Mouse (Mus musculus) embryonic facial prominence, embryonic 12.5 days (tissue): ENCODE measurements at regions not wholly inside any gene's neighbourhood (a gene's known extent, or its start where the extent isn't known, plus 50 kb on each side); places are given as distances from the start of the nearest gene placed in this dataset.

Experiments used
- ATAC-seq: fragments of 200-750 bp; cut with Nextera tagmentation; 2 replicates; pipeline ENCODE4 v1.8.0; 2017; ENCODE audit not compliant: insufficient number of reproducible peaks, insufficient read depth, low FRiP score, low TSS enrichment
- H3K27ac ChIP-seq: fragments of 300-500 bp; sonication (generic); 2 replicates; pipeline ENCODE4 v1.5.1; 2016; ENCODE audit warnings: mild to moderate bottlenecking
- H3K27me3 ChIP-seq: fragments of 300-500 bp; sonication (generic); 2 replicates; pipeline ENCODE4 v1.6.1; 2016; ENCODE audit warnings: mild to moderate bottlenecking, moderate library complexity
- H3K36me3 ChIP-seq: fragments of 300-500 bp; sonication (generic); 2 replicates; pipeline ENCODE4 v1.6.1; 2016; ENCODE audit warnings: mild to moderate bottlenecking
- H3K4me1 ChIP-seq: fragments of 300-500 bp; sonication (generic); 2 replicates; pipeline ENCODE4 v1.6.1; 2016
- H3K4me2 ChIP-seq: fragments of 300-500 bp; sonication (generic); replicated peaks from 2 replicates; pipeline ENCODE4 v1.6.1; 2016; ENCODE audit warnings: mild to moderate bottlenecking, moderate library complexity
- H3K4me3 ChIP-seq: fragments of 300-500 bp; sonication (generic); 2 replicates; pipeline ENCODE4 v1.5.1; 2016; ENCODE audit warnings: mild to moderate bottlenecking
- H3K9ac ChIP-seq: fragments of 300-500 bp; sonication (generic); 2 replicates; pipeline ENCODE4 v1.6.1; 2016; ENCODE audit warnings: mild to moderate bottlenecking, moderate library complexity
- H3K9me3 ChIP-seq: fragments of 300-500 bp; sonication (generic); 2 replicates; pipeline ENCODE4 v1.6.1; 2016; ENCODE audit warnings: mild to moderate bottlenecking, moderate library complexity
- WGBS: fragments of 180-500 bp; shearing (Covaris S2); methylation state at CpG from one replicate; pipeline ENCODE4 v1.1.7; 2016; 5-methylcytosine and 5-hydroxymethylcytosine counted together

DNA sequence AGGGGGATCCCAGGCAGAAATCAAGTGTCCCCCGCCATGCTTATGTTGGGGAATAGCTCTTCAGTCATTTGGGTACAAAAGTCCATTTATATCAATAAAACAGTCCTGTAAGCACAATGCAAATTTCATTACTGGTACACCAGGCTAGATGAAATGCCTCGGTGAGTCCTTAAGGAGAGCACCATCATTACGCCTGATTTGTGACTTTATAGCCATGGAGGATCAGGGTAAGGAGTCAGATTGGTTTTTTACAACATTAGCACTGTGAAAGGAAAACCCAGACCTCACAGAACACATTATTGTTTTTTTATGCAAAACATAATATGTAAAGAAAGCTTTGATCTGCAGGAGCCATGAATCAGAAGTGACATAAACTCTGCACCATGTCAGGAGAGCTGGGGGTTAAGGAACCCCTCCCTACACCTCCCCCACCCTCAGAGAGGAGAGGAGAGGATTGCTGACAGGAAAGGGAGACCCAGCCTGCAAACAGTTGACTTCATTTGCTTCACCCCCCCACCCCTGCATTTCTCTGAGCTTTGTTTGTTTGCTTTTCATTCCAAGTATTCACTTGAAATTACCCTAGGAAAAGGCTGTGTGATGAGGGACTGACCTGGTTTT lies 2756.6 kb upstream of the Lrrc6 start:
- Histone ChIP-seq H3K27me3 (no peaks in the 10 kb centered on the region), H3K27ac (no peak overlapping the region), H3K9me3 (no peaks in the 10 kb centered on the region), H3K36me3 (no peaks in the 10 kb centered on the region), H3K4me3 (no peak overlapping the region), H3K9ac (no peak overlapping the region), H3K4me1 (no peaks in the 10 kb centered on the region), H3K4me2 (no peak overlapping the region)
- ATAC-seq, result no peak
- 75% methylated on average over 3 of the region's 3 CpGs for WGBS

DNA sequence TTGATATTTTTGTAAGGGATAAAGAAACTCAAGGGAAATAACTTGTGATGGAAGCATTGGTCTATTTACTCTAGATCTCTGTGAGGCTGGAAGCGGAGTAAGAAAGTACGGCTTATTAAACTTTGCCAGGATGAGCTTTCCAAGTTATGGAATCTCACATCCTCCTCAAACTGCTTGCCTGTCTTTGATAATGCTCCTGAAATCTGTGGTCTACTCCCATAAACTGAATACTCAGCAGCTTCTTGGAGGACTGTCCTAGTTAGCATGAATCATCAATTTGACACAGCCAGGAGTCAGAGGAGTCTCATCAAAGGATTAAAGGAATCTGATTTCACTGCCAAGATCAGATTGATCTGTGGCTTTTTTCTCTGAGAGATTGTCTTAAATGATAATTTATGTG lies 2753.0 kb upstream of the Lrrc6 start:
- H3K4me1 ChIP-seq, result no peaks in the 10 kb centered on the region
- no peaks in the 10 kb centered on the region for H3K36me3 ChIP-seq
- no peak overlapping the region for H3K4me3 ChIP-seq
- H3K27ac ChIP-seq, result no peak overlapping the region
- no peaks in the 10 kb centered on the region for H3K27me3 ChIP-seq
- 83% methylated on average over 2 of the region's 2 CpGs for WGBS
- no peak overlapping the region for H3K9ac ChIP-seq
- H3K4me2 ChIP-seq, result no peak overlapping the region
- no peak for ATAC-seq
- H3K9me3 ChIP-seq, result no peaks in the 10 kb centered on the region

DNA sequence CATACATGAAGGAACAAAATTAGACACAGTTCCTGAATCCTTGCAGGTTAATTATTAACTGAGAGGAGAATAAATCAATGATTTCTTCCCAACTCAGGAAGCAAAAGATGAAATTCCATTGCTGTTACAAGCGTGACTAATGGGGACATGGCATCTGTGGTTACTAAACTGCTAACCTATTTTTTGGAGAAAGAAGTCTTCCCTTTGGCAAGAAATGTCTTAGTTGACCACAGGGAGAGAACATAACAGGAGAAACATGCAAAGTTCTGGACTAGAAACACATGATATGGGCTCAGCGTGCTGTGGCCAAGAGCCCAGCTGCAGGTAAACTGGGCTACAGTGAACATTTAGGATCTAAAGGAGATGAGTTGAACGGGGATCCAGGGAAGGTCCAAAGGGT lies 2751.4 kb upstream of the Lrrc6 start:
- no peak for ATAC-seq
- Histone ChIP-seq H3K27ac (no peak overlapping the region), H3K9me3 (no peaks in the 10 kb centered on the region), H3K4me2 (no peak overlapping the region), H3K4me1 (no peaks in the 10 kb centered on the region), H3K36me3 (no peaks in the 10 kb centered on the region), H3K27me3 (no peaks in the 10 kb centered on the region), H3K9ac (no peak overlapping the region), H3K4me3 (no peak overlapping the region)
- 86% methylated on average over 3 of the region's 3 CpGs for WGBS

DNA sequence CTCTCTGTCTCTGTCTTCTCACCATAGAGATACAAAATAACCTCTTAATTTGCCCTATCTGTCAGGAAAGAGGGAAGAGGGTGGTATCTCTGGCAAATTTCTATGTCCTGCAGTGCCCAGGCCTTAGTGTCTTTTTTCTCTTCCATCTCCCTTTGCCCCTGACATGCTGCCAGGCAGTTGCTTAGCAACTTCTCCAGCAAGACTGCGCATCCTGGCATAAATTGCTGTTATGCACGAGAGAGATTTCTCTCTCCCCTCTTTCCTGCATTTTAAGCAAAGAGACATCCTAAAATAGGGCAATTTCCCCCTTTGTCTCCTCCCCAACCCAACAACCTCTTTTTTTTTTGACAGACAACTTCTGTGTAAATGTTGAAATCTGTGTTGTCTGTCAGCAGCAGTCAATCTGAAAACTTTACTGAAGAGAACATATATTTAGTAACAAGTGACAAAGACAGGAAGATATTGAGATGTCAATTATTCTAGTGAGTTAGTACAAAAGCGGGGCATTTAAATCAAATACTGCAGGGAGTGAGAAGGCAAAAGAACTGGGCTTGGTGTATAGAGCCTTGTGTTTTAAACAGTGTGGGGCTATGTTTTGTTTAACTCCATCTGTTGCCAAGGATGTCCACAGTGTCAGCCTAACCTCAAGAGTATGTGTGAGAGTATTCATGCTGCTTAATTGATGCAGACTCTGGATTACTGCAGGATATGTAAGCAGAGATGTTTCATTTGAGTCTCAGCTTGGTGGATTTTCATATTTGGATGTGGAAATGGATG lies 2745.7 kb upstream of the Lrrc6 start:
- ATAC-seq, result no peak

DNA sequence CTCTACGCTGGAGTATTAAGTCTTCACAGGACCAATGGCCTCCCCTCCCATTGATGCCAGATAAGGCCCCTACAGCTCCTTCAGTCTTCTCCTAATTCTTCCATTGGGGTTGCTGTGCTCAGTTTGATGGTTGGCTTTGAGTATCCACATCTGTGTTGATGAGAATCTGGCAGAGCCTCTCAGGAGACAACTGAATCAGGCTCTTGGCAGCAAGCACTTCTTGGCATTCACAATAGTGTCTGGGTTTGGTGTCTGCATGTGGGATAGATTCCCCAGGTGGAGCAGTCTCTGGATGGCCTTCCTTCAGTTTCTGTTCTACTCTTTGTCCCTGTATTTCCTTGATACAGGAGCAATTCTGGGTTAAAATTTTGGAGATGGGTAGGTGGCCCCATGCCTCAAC lies 2734.6 kb upstream of the Lrrc6 start:
- ATAC-seq, result no peak
- 89% methylated on average over 1 of the region's 1 CpGs for WGBS
- no peak overlapping the region for H3K4me2 ChIP-seq

More for the DNA sequence above, 2745.7 kb upstream of the Lrrc6 start:
- H3K27ac ChIP-seq, result no peak overlapping the region
- no peaks in the 10 kb centered on the region for H3K4me1 ChIP-seq
- no peak overlapping the region for H3K4me3 ChIP-seq
- no peaks in the 10 kb centered on the region for H3K9me3 ChIP-seq
- WGBS, result 73% methylated on average over 3 of the region's 3 CpGs
- H3K27me3 ChIP-seq, result no peaks in the 10 kb centered on the region
- H3K9ac ChIP-seq, result no peak overlapping the region
- H3K36me3 ChIP-seq, result no peaks in the 10 kb centered on the region
- no peak overlapping the region for H3K4me2 ChIP-seq

DNA sequence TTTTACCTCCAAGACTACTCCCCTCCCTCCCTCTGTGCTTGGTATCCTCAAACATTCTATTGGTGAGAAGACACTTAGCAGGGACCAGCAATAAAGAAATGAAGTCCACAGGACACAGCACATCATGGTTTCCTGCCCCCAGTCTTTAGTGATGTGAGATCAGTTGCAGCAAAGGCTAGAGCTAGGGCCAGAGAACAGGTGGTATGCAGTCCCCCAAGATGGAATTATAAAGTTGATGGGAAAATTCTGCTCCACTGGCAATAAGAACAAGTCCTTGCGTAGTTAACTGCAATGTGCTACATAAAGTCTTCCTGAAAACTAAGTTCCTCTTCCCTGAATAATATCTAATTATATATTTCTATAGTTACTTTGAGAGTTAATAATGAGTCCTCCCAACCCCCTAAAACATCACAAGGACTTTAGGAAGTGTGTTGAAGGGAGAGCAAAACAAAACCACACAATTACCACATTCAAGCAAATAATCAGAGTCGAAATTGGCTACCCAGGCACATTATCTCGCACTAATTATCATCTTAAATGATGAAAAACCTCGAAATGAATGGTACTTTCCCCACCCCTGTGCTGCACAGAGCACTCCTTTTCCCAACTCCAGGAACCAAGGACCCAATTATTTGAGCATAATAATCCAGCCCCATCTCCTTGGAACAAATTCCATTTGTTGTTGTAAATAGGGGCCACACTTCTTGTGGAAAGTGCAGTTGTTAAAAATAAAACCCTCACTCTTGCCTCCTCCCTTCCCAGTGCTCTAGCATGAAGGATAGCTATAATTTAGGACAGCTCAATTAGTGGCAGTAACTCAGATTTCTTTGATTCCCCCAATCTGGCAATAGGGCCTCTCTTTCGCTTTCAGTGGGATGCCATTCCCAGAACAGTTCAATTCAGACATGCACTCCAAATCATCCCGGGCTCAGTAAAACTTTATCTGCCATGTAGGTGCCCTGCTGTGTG lies 2724.2 kb upstream of the Lrrc6 start:
- ATAC-seq, result no peak
- Histone ChIP-seq H3K9me3 (no peaks in the 10 kb centered on the region), H3K4me2 (no peak overlapping the region), H3K4me1 (no peaks in the 10 kb centered on the region), H3K27me3 (no peaks in the 10 kb centered on the region), H3K9ac (no peak overlapping the region), H3K4me3 (no peak overlapping the region), H3K36me3 (no peaks in the 10 kb centered on the region), H3K27ac (no peak overlapping the region)
- WGBS, result 69% methylated on average over 6 of the region's 6 CpGs

More for the DNA sequence above, 2734.6 kb upstream of the Lrrc6 start:
- Histone ChIP-seq H3K36me3 (no peaks in the 10 kb centered on the region), H3K4me3 (no peak overlapping the region), H3K9ac (no peak overlapping the region), H3K9me3 (no peaks in the 10 kb centered on the region), H3K4me1 (no peaks in the 10 kb centered on the region), H3K27me3 (no peaks in the 10 kb centered on the region), H3K27ac (no peak overlapping the region)

DNA sequence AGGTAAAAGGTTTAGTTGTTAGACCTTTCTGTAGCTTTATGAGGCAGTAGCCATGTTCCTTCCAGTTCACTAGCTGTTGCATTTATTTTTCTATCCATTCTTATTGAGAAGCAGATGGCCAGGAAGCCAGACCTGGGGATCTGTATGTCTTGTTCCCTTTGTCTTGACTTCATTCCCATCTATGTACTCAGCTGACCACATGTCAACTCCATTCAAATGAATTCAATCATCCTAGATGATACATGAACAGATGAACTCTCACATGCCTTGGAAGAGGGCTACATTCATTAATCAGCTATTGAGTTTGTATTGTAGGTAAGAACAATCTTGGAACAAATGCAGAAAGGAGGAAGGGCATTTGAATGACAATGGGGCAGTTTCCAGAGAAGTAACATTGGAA lies 2722.7 kb upstream of the Lrrc6 start:
- H3K4me2 ChIP-seq, result no peak overlapping the region
- no peaks in the 10 kb centered on the region for H3K27me3 ChIP-seq

DNA sequence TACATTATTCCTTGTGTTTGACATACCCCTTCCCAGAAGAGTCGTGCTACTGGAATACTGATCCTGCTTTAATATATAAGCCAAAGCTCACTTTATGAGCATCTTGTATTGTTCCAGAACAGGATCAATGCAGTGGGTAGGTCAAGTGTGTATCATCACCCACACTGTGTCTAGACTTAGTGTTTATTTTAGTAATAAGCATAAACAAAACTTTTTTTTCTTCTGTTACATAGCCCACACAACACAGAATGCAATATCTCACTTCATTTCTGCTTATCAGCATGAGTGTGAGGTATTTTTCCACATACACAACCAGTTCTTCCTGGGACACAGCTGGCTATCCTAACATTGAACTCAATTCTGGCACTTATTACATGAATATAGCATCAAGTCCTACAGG lies 2721.7 kb upstream of the Lrrc6 start:
- no peak for ATAC-seq
- no peaks in the 10 kb centered on the region for H3K4me1 ChIP-seq
- no peaks in the 10 kb centered on the region for H3K9me3 ChIP-seq
- 71% methylated on average over 1 of the region's 1 CpGs for WGBS
- H3K36me3 ChIP-seq, result no peaks in the 10 kb centered on the region
- no peak overlapping the region for H3K4me2 ChIP-seq
- no peak overlapping the region for H3K4me3 ChIP-seq
- no peak overlapping the region for H3K9ac ChIP-seq
- no peak overlapping the region for H3K27ac ChIP-seq
- no peaks in the 10 kb centered on the region for H3K27me3 ChIP-seq

More for the DNA sequence above, 2722.7 kb upstream of the Lrrc6 start:
- H3K4me1 ChIP-seq, result no peaks in the 10 kb centered on the region
- H3K9ac ChIP-seq, result no peak overlapping the region
- no peak overlapping the region for H3K4me3 ChIP-seq
- H3K27ac ChIP-seq, result no peak overlapping the region
- H3K36me3 ChIP-seq, result no peaks in the 10 kb centered on the region
- ATAC-seq, result no peak
- no peaks in the 10 kb centered on the region for H3K9me3 ChIP-seq
